Mouse (Mus musculus) kidney, postnatal 25 days (tissue): ENCODE results near the gene B020011L13Rik.
"Not testable (repeated sequence)": the region's sequence is repeated elsewhere in the genome, so short reads cannot be mapped to it uniquely, and the experiment has no call there.

Experiments
- DNase-seq, 2 experiments: peaks; one replicate each; pipeline ENCODE4 v3.0.0; 2021; ENCODE audit warnings: mixed read lengths in 2 of 2

The B020011L13Rik gene

GRCm38 (mm10) chr1:117780833-117781232, at the start of gene B020011L13Rik:
Gene B020011L13Rik, plus strand, starts transcription at chr1:117781133.
- DNase-seq, result not testable (repeated sequence)

GRCm38 (mm10) chr1:117816271-117816670, 35.3 kb downstream of the B020011L13Rik start:
- not testable (repeated sequence) for DNase-seq

GRCm38 (mm10) chr1:117829781-117830180, 48.8 kb downstream of the B020011L13Rik start, which contains the start of gene Gm28360:
Gene Gm28360, plus strand, starts transcription at chr1:117830081.
- DNase-seq, result not testable (repeated sequence)

GRCm38 (mm10) chr1:117851718-117852117, 70.8 kb downstream of the B020011L13Rik start:
- DNase-seq, result not testable (repeated sequence)
